Mouse (Mus musculus) limb, embryonic 11.5 days (tissue): ENCODE results near the gene Psma6. TPM values are rescaled to one million over a fixed set of nuclear protein-coding genes. Genes with fewer than 3 reads are reported as not detected.

Experiments
- ATAC-seq: fragments of 200-750 bp; cut with Nextera tagmentation; 2 replicates; pipeline ENCODE4 v1.8.0; 2017; ENCODE audit warnings: low read depth; ENCODE audit not compliant: insufficient number of reproducible peaks, low FRiP score, low TSS enrichment
- DNase-seq: peaks from one replicate; pipeline ENCODE4 v3.0.0-alpha.2; 2015; ENCODE audit warnings: low spot score
- H3K27ac ChIP-seq: fragments of 300-500 bp; sonication (generic); replicated peaks from 2 replicates; pipeline ENCODE4 v1.5.1; 2014; ENCODE audit warnings: low read depth, mild to moderate bottlenecking, low read length
- H3K27me3 ChIP-seq: fragments of 300-500 bp; sonication (generic); 2 replicates; pipeline ENCODE4 v1.6.1; 2014; ENCODE audit warnings: mild to moderate bottlenecking, low read length, mixed read lengths; ENCODE audit not compliant: control insufficient read depth, insufficient read depth
- H3K36me3 ChIP-seq: fragments of 300-500 bp; sonication (generic); 2 replicates; pipeline ENCODE4 v1.6.1; 2014; ENCODE audit warnings: mild to moderate bottlenecking, low read length, moderate library complexity, mixed read lengths; ENCODE audit not compliant: control insufficient read depth, insufficient read depth
- H3K4me1 ChIP-seq: fragments of 300-500 bp; sonication (generic); 2 replicates; pipeline ENCODE4 v1.6.1; 2014; ENCODE audit warnings: low read length, mixed read lengths; ENCODE audit not compliant: control insufficient read depth, insufficient read depth
- H3K4me2 ChIP-seq: fragments of 300-500 bp; sonication (generic); 2 replicates; pipeline ENCODE4 v1.6.1; 2014; ENCODE audit warnings: low read depth, mild to moderate bottlenecking, moderate library complexity; ENCODE audit not compliant: severe bottlenecking
- H3K4me3 ChIP-seq: fragments of 300-500 bp; sonication (generic); 2 replicates; pipeline ENCODE4 v1.5.1; 2014; ENCODE audit warnings: low read depth, low read length
- H3K9ac ChIP-seq: fragments of 300-500 bp; sonication (generic); 2 replicates; pipeline ENCODE4 v1.6.1; 2014; ENCODE audit warnings: mild to moderate bottlenecking, low read length
- H3K9me3 ChIP-seq: fragments of 300-500 bp; sonication (generic); 2 replicates; pipeline ENCODE4 v1.6.1; 2016; ENCODE audit warnings: low read length; ENCODE audit not compliant: control insufficient read depth
- WGBS: fragments of 180-500 bp; shearing (Covaris S2); extraction: QIAGEN DNeasy Blood & Tissue Kit; methylation state at CpG from one replicate; pipeline ENCODE4 v1.1.7; 2014; 5-methylcytosine and 5-hydroxymethylcytosine counted together
- polyA plus RNA-seq: library from polyadenylated mRNA; unstranded; fragments of >200 nt; fragmentation: Nextera tagmentation; extraction: Ambion mirVana; gene quantifications from 2 replicates; pipeline ENCODE4 v1.2.1, GENCODE M21; 2014

Psma6 gene
- polyA plus RNA-seq, 1 experiment from 2014 or later = 499 TPM

- peak overlapping the region; percentile 83 for H3K4me3 ChIP-seq
- H3K27ac ChIP-seq = peak overlapping the region; percentile 84; the same call in 1 of the 2 replicates
- H3K4me2 ChIP-seq = peak overlapping the region; percentile 86
- ATAC-seq (no peak), DNase-seq (no peak)
- H3K4me1 ChIP-seq = peaks cover 6% of the 10 kb centered on the region; the same call in 1 of the 2 replicates
- no peaks in the 10 kb centered on the region for H3K36me3 ChIP-seq
- WGBS = 73% methylated on average over 9 of the region's 9 CpGs
- H3K9ac ChIP-seq = peak overlapping the region; percentile 86
- no peaks in the 10 kb centered on the region for H3K9me3 ChIP-seq
- no peaks in the 10 kb centered on the region for H3K27me3 ChIP-seq
Measured at GRCm38 (mm10) chr12:55397544-55398239, 13.7 kb downstream of the Psma6 start.

GRCm38 (mm10) chr12:55398240-55399127, 14.5 kb downstream of the Psma6 start:
- peak overlapping the region; percentile 86 for H3K9ac ChIP-seq
- no peaks in the 10 kb centered on the region for H3K27me3 ChIP-seq
- peak overlapping the region; percentile 83 for H3K4me3 ChIP-seq
- DNase-seq = peak; percentile 95
- H3K4me1 ChIP-seq = peaks cover 6% of the 10 kb centered on the region; the same call in 1 of the 2 replicates
- H3K27ac ChIP-seq = peak overlapping the region; percentile 84
- 1% methylated on average over 51 of the region's 51 CpGs for WGBS
- H3K4me2 ChIP-seq = peak overlapping the region; percentile 86
- peak; percentile 96 for ATAC-seq
- H3K36me3 ChIP-seq = no peaks in the 10 kb centered on the region
- H3K9me3 ChIP-seq = no peaks in the 10 kb centered on the region

- Histone ChIP-seq H3K36me3 (no peaks in the 10 kb centered on the region; the same call in 1 of the 2 replicates), H3K9ac (peak overlapping the region; percentile 86), H3K4me3 (peak overlapping the region; percentile 83), H3K9me3 (no peaks in the 10 kb centered on the region), H3K4me2 (peak overlapping the region; percentile 86), H3K27ac (no peak overlapping the region), H3K27me3 (no peaks in the 10 kb centered on the region), H3K4me1 (peaks cover 6% of the 10 kb centered on the region; the same call in 1 of the 2 replicates)
- no peak for DNase-seq
- no peak for ATAC-seq
- 1% methylated on average over 20 of the region's 20 CpGs for WGBS
Measured at GRCm38 (mm10) chr12:55399128-55399677, 15.2 kb downstream of the Psma6 start.

GRCm38 (mm10) chr12:55407888-55408287, 23.9 kb downstream of the Psma6 start:
- peaks cover 5% of the 10 kb centered on the region; the same call in 1 of the 2 replicates for H3K36me3 ChIP-seq
- H3K4me1 ChIP-seq = no peaks in the 10 kb centered on the region
- whole genome bisulfite sequencing = 90% methylated on average over 5 of the region's 5 CpGs
- H3K4me3 ChIP-seq = no peak overlapping the region
- no peak overlapping the region for H3K4me2 ChIP-seq
- DNase-seq (no peak), ATAC-seq (no peak)
- H3K9ac ChIP-seq = no peak overlapping the region
- no peaks in the 10 kb centered on the region for H3K27me3 ChIP-seq
- H3K9me3 ChIP-seq = no peaks in the 10 kb centered on the region
- H3K27ac ChIP-seq = no peak overlapping the region

- Histone ChIP-seq H3K27ac (no peak overlapping the region), H3K4me1 (no peaks in the 10 kb centered on the region), H3K4me2 (no peak overlapping the region), H3K4me3 (no peak overlapping the region), H3K27me3 (no peaks in the 10 kb centered on the region), H3K9me3 (no peaks in the 10 kb centered on the region), H3K9ac (no peak overlapping the region), H3K36me3 (peaks cover 26% of the 10 kb centered on the region)
- ATAC-seq = no peak
- no peak for DNase-seq
- WGBS = 93% methylated on average over 5 of the region's 5 CpGs
Measured at GRCm38 (mm10) chr12:55415255-55415654, 31.2 kb downstream of the Psma6 start.

GRCm38 (mm10) chr12:55415762-55416161, 31.7 kb downstream of the Psma6 start:
- H3K27ac ChIP-seq = no peak overlapping the region
- no peaks in the 10 kb centered on the region for H3K4me1 ChIP-seq
- WGBS = 95% methylated on average over 1 of the region's 1 CpGs
- no peaks in the 10 kb centered on the region for H3K9me3 ChIP-seq
- ATAC-seq (no peak), DNase-seq (no peak)
- H3K4me2 ChIP-seq = no peak overlapping the region
- no peak overlapping the region for H3K4me3 ChIP-seq
- no peaks in the 10 kb centered on the region for H3K27me3 ChIP-seq
- no peak overlapping the region for H3K9ac ChIP-seq
- peaks cover 28% of the 10 kb centered on the region for H3K36me3 ChIP-seq

GRCm38 (mm10) chr12:55420220-55420619, 36.2 kb downstream of the Psma6 start:
- DNase-seq (no peak), ATAC-seq (no peak)
- Histone ChIP-seq H3K4me1 (no peaks in the 10 kb centered on the region), H3K9ac (no peak overlapping the region), H3K27ac (no peak overlapping the region), H3K9me3 (no peaks in the 10 kb centered on the region), H3K4me3 (no peak overlapping the region), H3K4me2 (no peak overlapping the region), H3K27me3 (no peaks in the 10 kb centered on the region), H3K36me3 (peaks cover 15% of the 10 kb centered on the region)
- WGBS = 92% methylated on average over 24 of the region's 24 CpGs

GRCm38 (mm10) chr12:55422057-55422456, 38.0 kb downstream of the Psma6 start:
- Histone ChIP-seq H3K4me1 (no peaks in the 10 kb centered on the region), H3K4me3 (no peak overlapping the region), H3K27ac (no peak overlapping the region), H3K9ac (no peak overlapping the region), H3K9me3 (no peaks in the 10 kb centered on the region), H3K36me3 (peaks cover 7% of the 10 kb centered on the region), H3K4me2 (no peak overlapping the region), H3K27me3 (no peaks in the 10 kb centered on the region)
- no peak for ATAC-seq
- DNase-seq = no peak
- WGBS = 50% methylated on average over 3 of the region's 3 CpGs
